Comparison of ENCODE assay signal across 16 mouse cellular contexts in the genomic region with DNA sequence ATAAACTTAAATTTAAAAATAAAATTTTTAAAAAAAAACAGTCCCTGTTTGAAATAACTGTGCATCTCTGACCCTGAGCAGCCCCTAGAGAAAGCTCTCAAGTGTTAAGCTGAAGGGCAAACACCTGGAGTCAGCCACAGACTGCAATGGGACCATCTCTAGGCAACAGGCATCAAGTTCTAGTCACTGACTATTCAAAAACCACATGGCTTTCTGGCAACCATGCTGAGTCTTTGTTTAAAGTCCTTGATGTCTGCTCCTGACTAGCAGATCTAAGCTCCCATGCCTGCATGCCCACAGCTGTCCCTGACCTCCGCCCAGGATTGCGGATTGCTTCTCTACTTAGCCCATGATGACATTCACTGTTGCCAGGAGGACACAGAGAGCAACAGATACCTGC.
"Had no signal": no experiment of that assay in that cellular context is flagged by ENCODE, and none has a peak within 500 bp of the region (broad histone marks: within the 10 kb centered on the region; RNA-seq: fewer than 3 reads in every experiment).

No protein-coding gene starts in this region.

- DNase-seq: kidney, adult 18-20 months; kidney, postnatal 10 days; kidney, postnatal 4 days; layer of hippocampus, postnatal 36 days; lung, embryonic 14.5 days; lung, postnatal 14 days; right cerebral cortex, adult 18-20 months; right cerebral cortex, postnatal 25 days had no signal

- H3K27ac ChIP-seq: intestine, embryonic 15.5 days; limb, embryonic 15.5 days; liver, embryonic 12.5 days; macrophage; midbrain, embryonic 12.5 days; neural tube, embryonic 15.5 days had no signal

- H3K4me3 ChIP-seq: intestine, embryonic 15.5 days; limb, embryonic 15.5 days; liver, embryonic 12.5 days; megakaryocyte, embryonic 14.5 days; midbrain, embryonic 12.5 days; myocyte; neural tube, embryonic 15.5 days had no signal

- ATAC-seq: intestine, embryonic 15.5 days; liver, embryonic 12.5 days had no signal
